Mouse (Mus musculus) T-cell, adult 66 days (primary cell): ENCODE results near the gene Plekhd1. TPM values are rescaled to one million over a fixed set of nuclear protein-coding genes. Genes with fewer than 3 reads are reported as not detected.

Experiments used
- total RNA-seq, 2 experiments: library from RNA; stranded (reverse); gene quantifications; 3 replicates in 1 of 2; 4 replicates in 1 of 2; pipeline ENCODE4 v1.2.4; 2023

The Plekhd1 gene
- under 1 TPM; 0.47 to 0.96 TPM for total RNA-seq

GRCm38 (mm10) chr12:80692269-80692972 is at the start of gene Plekhd1:
Gene Plekhd1 (plus strand): TSS chr12:80692591.

GRCm38 (mm10) chr12:80643693-80644505 is 48.5 kb upstream of the Plekhd1 start, which contains the start of the genes Slc39a9 and Erh:
Gene Slc39a9 (plus strand): TSS chr12:80643883.
Gene Erh (minus strand): TSS chr12:80644341.

GRCm38 (mm10) chr12:80760396-80760801 is 68.0 kb downstream of the Plekhd1 start, which contains the start of gene Ccdc177:
Gene Ccdc177 (minus strand): TSS chr12:80760687.

Other genes with a start within 250 kb of the Plekhd1 start
- gene Exd2, start 229.5 kb upstream of the Plekhd1 start, total RNA-seq = 10 to 100 TPM; 47.8 to 56.0 TPM
- gene Galnt16, start 174.3 kb upstream of the Plekhd1 start, total RNA-seq = not detected
- 10 to 100 TPM; 28.2 to 35.9 TPM for gene Slc39a9, start 48.7 kb upstream of the Plekhd1 start, total RNA-seq
- 10 to 100 TPM; 62.1 to 80.9 TPM for gene Erh, start 48.2 kb upstream of the Plekhd1 start, total RNA-seq
- not detected for gene Ccdc177, start 68.1 kb downstream of the Plekhd1 start, total RNA-seq
- 100 to 1,000 TPM; 126 to 129 TPM for gene Susd6, start 97.9 kb downstream of the Plekhd1 start, total RNA-seq